Mouse (Mus musculus) spleen, adult 2 months (tissue): ENCODE measurements around the gene Pfdn6. TPM values are rescaled to one million over a fixed set of nuclear protein-coding genes. Genes with fewer than 3 reads are reported as not detected.

Source experiments
- DNase-seq, 2 experiments: peaks; one replicate each; pipeline versions ENCODE4 v3.0.0 to v3.0.0-alpha.2; 2012 to 2021; ENCODE audit warnings: low spot score in 2 of 2, low read depth in 1 of 2
- H3K27ac ChIP-seq: fragments of 200-500 bp; 2 replicates; pipeline ENCODE4 v1.5.1; 2012; ENCODE audit warnings: low read length, inconsistent platforms; ENCODE audit not compliant: insufficient read depth
- H3K27me3 ChIP-seq: fragments of 200-500 bp; 2 replicates; pipeline ENCODE4 v1.6.1; 2012; ENCODE audit warnings: mild to moderate bottlenecking, moderate library complexity, low read length, inconsistent platforms; ENCODE audit not compliant: control insufficient read depth, insufficient read depth
- H3K36me3 ChIP-seq: fragments of 200-500 bp; 2 replicates; pipeline ENCODE4 v1.6.1; 2012; ENCODE audit warnings: mild to moderate bottlenecking, low read length, inconsistent platforms; ENCODE audit not compliant: control insufficient read depth, insufficient read depth
- H3K4me1 ChIP-seq: fragments of 200-500 bp; 2 replicates; pipeline ENCODE4 v1.6.1; 2011; ENCODE audit warnings: inconsistent platforms; ENCODE audit not compliant: control insufficient read depth, insufficient read depth, insufficient read length
- H3K4me3 ChIP-seq: fragments of 200-500 bp; 2 replicates; pipeline ENCODE4 v1.5.1; 2011; ENCODE audit warnings: mild to moderate bottlenecking, inconsistent platforms; ENCODE audit not compliant: insufficient read depth, insufficient read length; ENCODE audit errors: extremely low read depth
- CTCF ChIP-seq: fragments of 200-500 bp; IDR thresholded peaks from 2 replicates; pipeline ENCODE4 v1.5.1; 2011; ENCODE audit warnings: mild to moderate bottlenecking, inconsistent platforms; ENCODE audit not compliant: insufficient read depth, insufficient read length, insufficient replicate concordance; ENCODE audit errors: extremely low read depth
- POLR2A ChIP-seq: fragments of 200-500 bp; IDR thresholded peaks from 2 replicates; pipeline ENCODE4 v1.6.1; 2011; ENCODE audit warnings: low read depth, low read length, inconsistent platforms
- WGBS: fragments of 180-500 bp; shearing (Covaris S2); methylation state at CpG from one replicate; pipeline ENCODE4 v1.1.7; 2018; 5-methylcytosine and 5-hydroxymethylcytosine counted together
- polyA plus RNA-seq: library from polyadenylated mRNA; depleted of rRNA; stranded (reverse); fragments of >200 nt; gene quantifications from 2 replicates; pipeline ENCODE4 v1.2.3, GENCODE M21; 2012

Gene Pfdn6
- polyA plus RNA-seq, 1 experiment = 13.8 TPM

GRCm38 (mm10) chr17:33919351-33920281 lies 20.5 kb downstream of the Pfdn6 start:
- peak; percentile 91 for DNase-seq
- under 1% methylated on average over 52 of the region's 52 CpGs for WGBS
- H3K27me3 ChIP-seq = no peaks in the 10 kb centered on the region
- H3K36me3 ChIP-seq = peaks cover 16% of the 10 kb centered on the region
- peak overlapping the region; percentile 94 for H3K4me3 ChIP-seq
- TF ChIP-seq POLR2A (peak; percentile 78), CTCF (no peak)
- H3K27ac ChIP-seq = peak overlapping the region; percentile 95
- peaks cover 17% of the 10 kb centered on the region; the same call in 1 of the 2 replicates for H3K4me1 ChIP-seq

GRCm38 (mm10) chr17:33918293-33919203 lies 21.6 kb downstream of the Pfdn6 start:
- Histone ChIP-seq H3K36me3 (peaks cover 21% of the 10 kb centered on the region), H3K27me3 (no peaks in the 10 kb centered on the region), H3K4me3 (peak overlapping the region; percentile 94; the same call in 1 of the 2 replicates), H3K4me1 (peaks cover 17% of the 10 kb centered on the region; the same call in 1 of the 2 replicates), H3K27ac (peak overlapping the region; percentile 95)
- DNase-seq = no peak
- 70% methylated on average over 37 of the region's 37 CpGs for WGBS
- TF ChIP-seq POLR2A (no peak), CTCF (no peak)

GRCm38 (mm10) chr17:33917656-33918292 lies 22.4 kb downstream of the Pfdn6 start:
- no peak overlapping the region for H3K4me3 ChIP-seq
- 95% methylated on average over 18 of the region's 18 CpGs for WGBS
- TF ChIP-seq POLR2A (no peak), CTCF (no peak)
- H3K36me3 ChIP-seq = peaks cover 25% of the 10 kb centered on the region
- no peaks in the 10 kb centered on the region for H3K27me3 ChIP-seq
- H3K4me1 ChIP-seq = peaks cover 17% of the 10 kb centered on the region; the same call in 1 of the 2 replicates
- no peak overlapping the region for H3K27ac ChIP-seq
- no peak for DNase-seq

- no peak for DNase-seq
- no peak overlapping the region for H3K27ac ChIP-seq
- 88% methylated on average over 31 of the region's 31 CpGs for whole genome bisulfite sequencing
- peaks cover 27% of the 10 kb centered on the region for H3K36me3 ChIP-seq
- TF ChIP-seq CTCF (no peak), POLR2A (no peak)
- H3K27me3 ChIP-seq = no peaks in the 10 kb centered on the region
- H3K4me1 ChIP-seq = peaks cover 15% of the 10 kb centered on the region; the same call in 1 of the 2 replicates
- no peak overlapping the region for H3K4me3 ChIP-seq
Observed at GRCm38 (mm10) chr17:33916847-33917655, 23.1 kb downstream of the Pfdn6 start.

- H3K36me3 ChIP-seq = peaks cover 31% of the 10 kb centered on the region
- H3K27me3 ChIP-seq = no peaks in the 10 kb centered on the region
- H3K4me3 ChIP-seq = peak overlapping the region; percentile 63
- H3K27ac ChIP-seq = no peak overlapping the region
- TF ChIP-seq POLR2A = no peak
- no peak for TF ChIP-seq CTCF
- DNase-seq = no peak
- WGBS = 2% methylated on average over 10 of the region's 20 CpGs
- H3K4me1 ChIP-seq = peaks cover 15% of the 10 kb centered on the region; the same call in 1 of the 2 replicates
Observed at GRCm38 (mm10) chr17:33916294-33916693, 23.8 kb downstream of the Pfdn6 start.
